Mouse (Mus musculus) adrenal gland, adult 18-20 months (tissue): Measurements from ENCODE around the gene Ugt1a9. TPM values are rescaled to one million over a fixed set of nuclear protein-coding genes. Genes with fewer than 3 reads are reported as not detected.

Experiments used
- total RNA-seq, 2 experiments: library from RNA; stranded (reverse); gene quantifications; 1 replicate in 1 of 2; 2 replicates in 1 of 2; pipeline ENCODE4 v1.2.3; 2021

Gene Ugt1a9
- total RNA-seq, 2 experiments from 2014 or later: not detected

Other genes starting within 250 kb of the Ugt1a9 start
- gene Dgkd, start 217.5 kb upstream of the Ugt1a9 start, total RNA-seq: 10 to 100 TPM; 54.6 to 74.6 TPM
- 10 to 100 TPM; 19.8 to 21.4 TPM for gene Usp40, start 62.2 kb upstream of the Ugt1a9 start, total RNA-seq
- gene Ugt1a10, start 15.4 kb upstream of the Ugt1a9 start, total RNA-seq: under 1 TPM in 1 of 2 experiments, not detected in 1; 0.20 TPM
- gene Ugt1a8, start 17.0 kb downstream of the Ugt1a9 start, total RNA-seq: not detected
- 1 to 10 TPM; 1.8 to 3.6 TPM for gene Ugt1a7c, start 24.3 kb downstream of the Ugt1a9 start, total RNA-seq
- gene Ugt1a6b, start 32.5 kb downstream of the Ugt1a9 start, total RNA-seq: 10 to 100 TPM in 1 of 2 experiments, 1 to 10 TPM in 1; 3.5 to 12.0 TPM
- gene Ugt1a6a, start 64.0 kb downstream of the Ugt1a9 start, total RNA-seq: 10 to 100 TPM in 1 of 2 experiments, 1 to 10 TPM in 1; 9.8 to 20.9 TPM
- gene Ugt1a5, start 95.2 kb downstream of the Ugt1a9 start, total RNA-seq: under 1 TPM in 1 of 2 experiments, not detected in 1; 0.26 TPM
- 1 to 10 TPM in 1 of 2 experiments, not detected in 1; 1.3 TPM for gene Ugt1a2, start 129.8 kb downstream of the Ugt1a9 start, total RNA-seq
- gene Dnajb3, start 135.0 kb downstream of the Ugt1a9 start, total RNA-seq: 1 to 10 TPM; 2.2 to 3.1 TPM
- gene Ugt1a1, start 141.2 kb downstream of the Ugt1a9 start, total RNA-seq: 10 to 100 TPM in 1 of 2 experiments, under 1 TPM in 1; 0.22 to 77.3 TPM
- under 1 TPM; 0.33 to 0.51 TPM for gene Mroh2a, start 156.2 kb downstream of the Ugt1a9 start, total RNA-seq
- gene Hjurp, start 206.8 kb downstream of the Ugt1a9 start, total RNA-seq: 10 to 100 TPM; 21.7 to 27.4 TPM
- not detected for gene Trpm8, start 206.9 kb downstream of the Ugt1a9 start, total RNA-seq